Mouse (Mus musculus): ENCODE data around the gene Kcnd3. TPM values are rescaled to one million over a fixed set of nuclear protein-coding genes. Genes with fewer than 3 reads are reported as not detected.

The Kcnd3 gene
- 0.58 and 0.90 TPM in 2 replicates for polyA plus RNA-seq (2016; fragmentation: Nextera tagmentation; extraction: Ambion mirVana)

DNA sequence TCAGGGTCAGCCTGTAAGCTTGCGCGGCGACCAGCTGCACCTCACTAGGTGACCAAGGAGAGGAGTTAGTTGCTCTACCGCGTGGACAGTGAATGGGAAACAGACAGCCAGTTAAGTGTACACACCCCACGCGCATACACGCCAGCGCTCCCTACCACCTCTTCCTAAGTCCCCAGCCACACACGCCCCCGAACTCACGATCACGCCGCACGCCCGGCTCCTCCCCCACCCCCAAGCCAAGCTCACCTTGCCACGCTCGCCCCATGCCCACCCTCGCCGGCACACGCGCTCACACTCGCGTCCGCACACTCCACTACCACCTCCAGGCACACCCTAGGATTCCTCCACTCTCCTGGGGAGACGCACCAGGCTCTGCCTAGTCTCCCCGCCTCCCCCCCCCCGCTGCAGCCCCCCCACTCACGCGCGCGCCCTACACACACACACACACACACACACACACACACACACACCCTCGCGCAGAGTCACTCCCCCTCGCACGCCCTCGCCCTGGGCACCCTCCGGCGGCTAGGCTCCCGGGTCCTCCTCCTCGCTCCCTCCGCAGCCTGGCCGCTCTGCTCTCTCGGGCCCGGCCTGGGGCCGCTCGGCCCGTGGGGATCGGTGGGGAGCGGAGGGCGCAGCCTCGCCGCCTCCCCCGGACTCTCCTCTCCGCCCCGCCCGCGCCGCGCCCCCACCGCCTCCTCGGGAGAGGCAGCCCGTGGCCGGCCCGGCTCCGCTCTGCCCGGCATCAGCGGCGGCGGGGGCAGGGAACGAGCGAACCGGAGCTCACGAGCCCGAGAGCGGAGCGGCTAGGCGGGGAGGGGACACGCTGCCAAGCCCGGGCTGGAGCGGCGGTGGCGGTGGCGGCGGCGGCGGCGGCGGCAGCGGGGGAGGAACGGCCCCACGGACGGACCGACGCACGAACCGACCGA is at the start of gene Kcnd3:
Gene Kcnd3 (plus strand): TSS at position 704 of the 929 bp plus-strand sequence.
- WGBS = 1% methylated on average over 83 of the region's 98 CpGs
- Histone ChIP-seq H3K4me1 (replicated peaks) (peaks cover 34% of the 10 kb centered on the region), H3K36me3 (no peaks in the 10 kb centered on the region), H3K27me3 (ENCODE audit: insufficient read depth, poor library complexity, severe bottlenecking) (peaks cover 82% of the 10 kb centered on the region), H3K4me3 (peak within 1 kb of the TSS; percentile 80), H3K9me3 (no peaks in the 10 kb centered on the region), H3K27ac (peak within 1 kb of the TSS; percentile 89)
- DNase-seq (ENCODE audit: low spot score) = peak; percentile 70

DNA sequence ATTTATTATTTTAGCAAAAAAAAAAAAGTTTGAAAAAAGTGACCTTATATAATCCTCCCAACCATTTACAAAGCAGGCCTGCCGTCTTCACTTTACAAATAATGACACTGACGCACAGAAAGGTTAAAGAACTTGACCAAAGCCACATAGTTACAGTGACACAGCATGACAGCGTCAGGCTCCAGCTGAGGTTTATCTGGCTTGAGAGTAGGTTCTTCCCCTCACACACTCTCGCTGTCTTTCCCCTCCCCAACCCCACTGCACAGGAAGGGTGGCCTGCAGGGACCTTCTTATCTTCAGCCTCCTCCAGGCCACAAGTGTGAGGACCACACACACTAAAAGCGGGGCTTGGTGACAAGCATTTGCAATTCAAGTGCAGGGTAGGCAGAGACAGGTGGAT is 49.5 kb upstream of the Kcnd3 start:
- WGBS = 71% methylated on average over 5 of the region's 5 CpGs
- no peaks in the 10 kb centered on the region for H3K9me3 ChIP-seq
- no peak overlapping the region for H3K4me3 ChIP-seq
- H3K27ac ChIP-seq = no peak overlapping the region
- peaks cover 1% of the 10 kb centered on the region; the same call in 1 of the 2 replicates for H3K4me1 ChIP-seq (replicated peaks)
- H3K36me3 ChIP-seq = no peaks in the 10 kb centered on the region
- no peak for DNase-seq (ENCODE audit: low spot score)
- H3K27me3 ChIP-seq (ENCODE audit: insufficient read depth, poor library complexity, severe bottlenecking) = no peaks in the 10 kb centered on the region

DNA sequence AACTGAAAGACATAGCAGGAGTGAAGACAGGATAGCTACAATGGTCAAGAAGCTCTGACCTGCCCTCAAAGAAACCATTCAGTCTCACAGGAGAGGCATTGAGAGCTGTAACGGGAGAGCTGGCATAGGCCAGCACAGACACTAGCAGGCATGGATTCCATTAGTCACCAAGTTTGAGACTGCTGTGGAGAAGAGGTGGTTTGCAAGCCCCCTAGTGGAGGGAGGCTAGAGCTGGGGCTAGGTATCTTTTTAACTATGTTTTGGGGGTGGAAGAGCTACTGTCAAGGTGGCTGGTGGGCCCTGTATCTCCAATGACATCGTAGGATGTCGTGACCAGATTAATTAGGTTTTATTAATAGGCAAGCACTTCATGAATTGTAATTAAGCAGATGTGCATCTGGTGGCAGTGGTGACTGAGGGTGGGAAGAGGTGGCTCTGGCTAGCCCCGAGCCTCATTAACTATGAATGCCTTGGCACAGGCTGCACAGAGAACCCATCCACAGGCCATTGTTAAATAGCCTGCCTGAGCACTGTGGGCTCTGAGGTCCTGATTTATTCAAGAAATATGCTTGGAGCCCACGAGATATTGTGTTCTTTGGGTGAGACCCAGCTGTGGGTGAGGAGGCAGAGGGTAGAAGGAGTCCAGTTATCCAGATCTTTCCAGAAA is 48.6 kb upstream of the Kcnd3 start:
- 71% methylated on average over 5 of the region's 5 CpGs for WGBS

DNA sequence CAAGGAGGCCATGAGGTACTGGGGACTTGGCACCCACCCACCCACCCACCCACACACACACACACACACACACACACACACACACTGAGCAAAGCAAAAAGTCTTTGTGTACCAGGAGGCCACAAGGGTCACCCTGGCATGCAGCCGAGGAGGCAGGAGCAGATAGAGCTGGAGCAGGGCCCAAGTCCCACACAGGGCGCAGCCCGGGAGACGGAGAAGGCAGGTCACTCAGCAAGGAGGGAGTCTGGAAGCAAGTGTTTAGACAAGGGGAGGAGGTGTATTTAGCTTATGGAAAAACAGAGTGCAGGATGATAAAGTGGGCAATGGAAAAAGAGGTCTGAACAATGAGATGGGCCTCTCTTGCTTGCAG is 48.1 kb upstream of the Kcnd3 start:
- no peak overlapping the region for H3K27ac ChIP-seq
- WGBS = 79% methylated on average over 4 of the region's 4 CpGs
- no peaks in the 10 kb centered on the region for H3K36me3 ChIP-seq
- no peak overlapping the region for H3K4me3 ChIP-seq
- no peaks in the 10 kb centered on the region for H3K27me3 ChIP-seq (ENCODE audit: insufficient read depth, poor library complexity, severe bottlenecking)
- H3K4me1 ChIP-seq (replicated peaks) = peaks cover 8% of the 10 kb centered on the region
- no peaks in the 10 kb centered on the region for H3K9me3 ChIP-seq
- no peak for DNase-seq (ENCODE audit: low spot score)

More for the DNA sequence above, 48.6 kb upstream of the Kcnd3 start:
- H3K27ac ChIP-seq = no peak overlapping the region
- H3K36me3 ChIP-seq = no peaks in the 10 kb centered on the region
- H3K9me3 ChIP-seq = no peaks in the 10 kb centered on the region
- H3K4me1 ChIP-seq (replicated peaks) = peaks cover 8% of the 10 kb centered on the region
- H3K27me3 ChIP-seq (ENCODE audit: insufficient read depth, poor library complexity, severe bottlenecking) = no peaks in the 10 kb centered on the region
- peak; percentile 22 for DNase-seq (ENCODE audit: low spot score)
- no peak overlapping the region for H3K4me3 ChIP-seq

DNA sequence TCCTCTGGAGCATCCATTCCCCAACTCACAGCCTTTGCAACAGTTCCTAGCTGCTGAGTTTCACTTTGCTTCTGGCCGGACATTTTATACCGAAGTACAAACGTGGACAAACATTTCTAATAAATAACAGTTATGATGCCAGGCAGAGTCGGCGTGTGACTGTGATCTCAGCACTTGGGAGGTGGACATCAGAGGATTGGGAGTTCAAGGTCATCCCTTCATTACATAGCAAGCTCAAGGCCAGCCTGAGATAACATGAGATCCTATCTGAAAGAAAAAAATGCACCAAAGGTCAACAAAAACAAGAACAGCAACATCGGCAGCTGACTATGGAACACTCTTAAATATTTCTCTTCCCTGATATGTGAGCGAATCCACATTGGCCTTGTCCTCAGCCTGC is 46.6 kb upstream of the Kcnd3 start:
- no peaks in the 10 kb centered on the region for H3K9me3 ChIP-seq
- H3K36me3 ChIP-seq = no peaks in the 10 kb centered on the region
- no peak overlapping the region for H3K27ac ChIP-seq
- peaks cover 8% of the 10 kb centered on the region for H3K4me1 ChIP-seq (replicated peaks)
- H3K4me3 ChIP-seq = no peak overlapping the region
- DNase-seq (ENCODE audit: low spot score) = no peak
- no peaks in the 10 kb centered on the region for H3K27me3 ChIP-seq (ENCODE audit: insufficient read depth, poor library complexity, severe bottlenecking)
- 90% methylated on average over 7 of the region's 7 CpGs for WGBS

DNA sequence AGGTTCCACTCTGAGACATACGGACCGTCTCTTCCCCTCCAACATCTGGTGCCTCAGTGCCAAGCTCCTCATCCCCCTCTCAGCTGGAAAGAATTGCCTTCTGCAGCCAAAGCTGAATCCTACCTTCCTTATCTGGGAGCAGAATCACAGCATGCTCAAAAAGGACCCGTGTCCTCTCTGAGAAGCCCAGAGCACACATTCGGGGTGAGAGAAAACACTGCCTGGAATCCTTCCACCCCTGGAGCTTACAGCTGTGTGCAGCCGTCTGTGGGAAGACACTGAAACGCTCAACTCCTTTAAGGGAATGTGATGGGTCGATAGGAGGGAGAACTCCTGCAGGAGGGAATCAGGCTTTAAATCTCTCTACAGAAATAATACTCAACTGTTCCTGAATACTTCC is 46.1 kb upstream of the Kcnd3 start:
- peaks cover 8% of the 10 kb centered on the region for H3K4me1 ChIP-seq (replicated peaks)
- 61% methylated on average over 7 of the region's 7 CpGs for WGBS
- no peak overlapping the region for H3K27ac ChIP-seq

DNA sequence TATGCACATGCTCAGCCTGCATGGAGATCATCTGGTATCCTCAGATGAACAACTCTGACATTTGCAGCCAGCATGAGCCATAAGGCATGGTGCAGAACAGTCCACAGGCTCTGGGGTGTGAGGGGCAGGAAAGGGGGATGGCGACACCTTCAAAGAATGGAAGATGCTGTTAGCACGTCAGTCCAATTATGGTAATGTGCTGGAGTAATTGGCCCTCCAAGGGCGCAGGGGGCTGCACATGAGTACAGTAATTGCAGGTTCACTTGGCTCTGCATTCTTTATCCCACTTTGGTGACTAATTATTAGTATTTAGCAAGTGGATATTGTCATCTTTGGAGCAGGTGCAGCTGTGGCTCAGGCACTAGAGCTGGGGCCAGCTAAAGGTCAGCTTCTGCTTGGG is 43.9 kb upstream of the Kcnd3 start:
- WGBS = 65% methylated on average over 3 of the region's 3 CpGs
- DNase-seq (ENCODE audit: low spot score) = peak; percentile 6
- H3K4me1 ChIP-seq (replicated peaks) = peaks cover 8% of the 10 kb centered on the region
- no peaks in the 10 kb centered on the region for H3K27me3 ChIP-seq (ENCODE audit: insufficient read depth, poor library complexity, severe bottlenecking)
- no peak overlapping the region for H3K27ac ChIP-seq
- no peak overlapping the region for H3K4me3 ChIP-seq
- H3K36me3 ChIP-seq = no peaks in the 10 kb centered on the region
- H3K9me3 ChIP-seq = no peaks in the 10 kb centered on the region

More for the DNA sequence above, 46.1 kb upstream of the Kcnd3 start:
- Histone ChIP-seq H3K36me3 (no peaks in the 10 kb centered on the region), H3K27me3 (ENCODE audit: insufficient read depth, poor library complexity, severe bottlenecking) (no peaks in the 10 kb centered on the region), H3K4me3 (no peak overlapping the region), H3K9me3 (no peaks in the 10 kb centered on the region)
- DNase-seq (ENCODE audit: low spot score) = no peak

DNA sequence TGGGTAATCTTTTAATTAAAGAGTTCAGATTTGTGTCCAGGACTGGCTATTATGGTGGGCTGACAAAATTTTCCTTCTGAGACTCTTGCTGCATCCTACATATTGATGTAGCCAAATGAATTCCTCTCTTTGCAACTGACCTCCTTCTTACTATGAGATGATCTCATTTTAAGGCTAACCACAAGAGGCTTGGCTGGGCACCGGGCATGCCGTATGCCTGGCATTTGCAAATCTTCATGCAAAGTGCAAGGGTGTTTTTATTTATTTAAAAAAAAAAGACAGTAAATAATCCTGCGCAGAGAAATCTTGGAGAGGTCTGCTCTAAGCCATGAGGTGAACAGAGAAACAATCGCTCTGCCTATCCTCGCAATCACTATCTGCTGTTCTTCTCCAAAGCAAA is 41.3 kb upstream of the Kcnd3 start:
- Histone ChIP-seq H3K9me3 (no peaks in the 10 kb centered on the region), H3K4me3 (no peak overlapping the region), H3K36me3 (no peaks in the 10 kb centered on the region), H3K27ac (no peak overlapping the region), H3K27me3 (ENCODE audit: insufficient read depth, poor library complexity, severe bottlenecking) (no peaks in the 10 kb centered on the region), H3K4me1 (replicated peaks) (peaks cover 8% of the 10 kb centered on the region)
- 97% methylated on average over 5 of the region's 5 CpGs for WGBS
- DNase-seq (ENCODE audit: low spot score) = no peak

DNA sequence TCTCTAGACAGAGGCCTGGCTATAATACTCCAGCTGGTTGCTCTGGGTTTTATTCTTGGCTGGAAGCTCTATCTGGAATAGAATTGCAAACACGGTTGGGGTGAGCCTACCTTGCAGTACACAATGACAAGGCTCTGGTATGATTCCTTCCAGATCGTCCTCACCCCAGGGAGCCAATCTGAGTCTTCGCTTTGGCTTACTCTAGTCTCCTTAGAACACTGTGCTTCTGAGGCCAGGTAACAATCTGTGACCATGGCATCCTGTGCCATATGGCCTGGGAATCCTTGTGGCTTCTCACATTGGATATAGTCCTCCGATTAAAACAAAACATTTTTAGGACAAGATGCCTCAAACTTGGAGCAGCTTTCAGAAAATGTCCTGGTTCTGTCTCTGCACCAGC is 40.4 kb upstream of the Kcnd3 start:
- H3K27me3 ChIP-seq (ENCODE audit: insufficient read depth, poor library complexity, severe bottlenecking) = no peaks in the 10 kb centered on the region
- H3K36me3 ChIP-seq = no peaks in the 10 kb centered on the region
- WGBS = 81% methylated on average over 4 of the region's 4 CpGs
- peaks cover 8% of the 10 kb centered on the region for H3K4me1 ChIP-seq (replicated peaks)
- no peak for DNase-seq (ENCODE audit: low spot score)
- no peaks in the 10 kb centered on the region for H3K9me3 ChIP-seq
- no peak overlapping the region for H3K4me3 ChIP-seq
- H3K27ac ChIP-seq = no peak overlapping the region

DNA sequence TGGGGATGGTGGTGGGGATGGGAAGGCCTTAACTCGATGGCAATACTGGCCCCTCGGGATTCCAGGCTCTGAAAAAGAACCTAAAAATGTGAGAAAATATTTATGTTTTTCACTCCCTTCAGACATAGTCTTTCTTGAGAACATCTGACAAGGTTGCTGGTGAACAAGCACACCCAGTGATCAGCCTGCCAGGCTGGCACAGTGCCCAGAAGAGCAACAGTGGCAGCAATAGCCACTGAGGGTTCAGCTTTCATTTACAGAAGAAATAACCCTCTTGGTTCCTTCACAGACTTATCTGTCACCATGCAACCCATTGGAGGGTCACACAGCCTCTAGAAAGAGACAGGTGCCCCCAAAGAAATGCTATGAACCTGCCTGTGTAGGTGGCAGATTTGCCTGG is 39.9 kb upstream of the Kcnd3 start:
- H3K4me3 ChIP-seq = no peak overlapping the region
- DNase-seq (ENCODE audit: low spot score) = no peak
- H3K9me3 ChIP-seq = no peaks in the 10 kb centered on the region
- no peaks in the 10 kb centered on the region for H3K27me3 ChIP-seq (ENCODE audit: insufficient read depth, poor library complexity, severe bottlenecking)
- H3K4me1 ChIP-seq (replicated peaks) = peaks cover 8% of the 10 kb centered on the region
- WGBS = 87% methylated on average over 2 of the region's 2 CpGs
- H3K36me3 ChIP-seq = no peaks in the 10 kb centered on the region
- no peak overlapping the region for H3K27ac ChIP-seq

DNA sequence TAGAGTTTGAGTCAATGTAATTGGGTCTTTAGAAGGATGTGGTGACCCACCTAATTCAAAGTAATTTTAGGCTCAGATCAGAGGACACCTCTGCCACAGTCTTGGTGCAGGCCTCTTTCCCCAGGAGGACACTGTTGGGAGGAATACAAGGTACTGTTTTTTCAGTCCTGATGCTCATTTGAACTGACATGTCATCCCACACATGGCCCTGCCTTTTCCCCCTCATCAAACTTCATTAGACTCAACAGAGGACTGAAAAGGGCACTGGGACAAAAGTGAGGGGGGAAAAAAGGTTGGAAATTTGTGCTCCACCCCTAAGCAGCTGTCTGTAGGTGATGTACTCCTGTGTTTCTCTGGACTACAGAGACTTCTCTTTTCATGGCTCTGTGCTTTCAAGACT is 39.4 kb upstream of the Kcnd3 start:
- Histone ChIP-seq H3K27ac (no peak overlapping the region), H3K9me3 (no peaks in the 10 kb centered on the region), H3K4me3 (no peak overlapping the region), H3K36me3 (no peaks in the 10 kb centered on the region), H3K4me1 (replicated peaks) (peaks cover 7% of the 10 kb centered on the region), H3K27me3 (ENCODE audit: insufficient read depth, poor library complexity, severe bottlenecking) (no peaks in the 10 kb centered on the region)
- no peak for DNase-seq (ENCODE audit: low spot score)

DNA sequence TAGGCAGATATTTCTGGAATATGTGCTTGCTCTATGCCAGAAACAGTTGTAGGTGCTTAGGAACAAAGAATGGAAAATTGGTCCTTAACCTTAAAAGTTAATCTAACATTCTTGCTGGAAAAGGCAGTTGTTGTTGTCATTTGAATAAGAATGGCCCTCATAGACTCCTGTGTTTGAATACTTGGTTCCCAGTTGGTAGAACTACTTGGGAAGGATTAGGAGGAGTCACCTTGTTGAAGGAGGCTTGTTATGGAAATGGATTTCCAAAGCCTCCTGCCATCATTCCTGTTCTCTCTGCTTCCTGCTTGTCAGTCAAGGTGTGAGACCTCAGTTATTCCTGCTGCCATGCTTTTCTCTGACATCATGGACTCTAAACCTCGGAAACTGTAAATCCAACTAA is 33.7 kb upstream of the Kcnd3 start:
- DNase-seq (ENCODE audit: low spot score) = no peak
- H3K9me3 ChIP-seq = 0 out of 2 replicates have a peak, but pooled peaks cover 3% of the 10 kb centered on the region
- 83% methylated on average over 1 of the region's 1 CpGs for WGBS
- no peaks in the 10 kb centered on the region for H3K27me3 ChIP-seq (ENCODE audit: insufficient read depth, poor library complexity, severe bottlenecking)
- H3K4me1 ChIP-seq (replicated peaks) = no peaks in the 10 kb centered on the region
- no peak overlapping the region for H3K4me3 ChIP-seq
- no peaks in the 10 kb centered on the region for H3K36me3 ChIP-seq
- H3K27ac ChIP-seq = no peak overlapping the region

DNA sequence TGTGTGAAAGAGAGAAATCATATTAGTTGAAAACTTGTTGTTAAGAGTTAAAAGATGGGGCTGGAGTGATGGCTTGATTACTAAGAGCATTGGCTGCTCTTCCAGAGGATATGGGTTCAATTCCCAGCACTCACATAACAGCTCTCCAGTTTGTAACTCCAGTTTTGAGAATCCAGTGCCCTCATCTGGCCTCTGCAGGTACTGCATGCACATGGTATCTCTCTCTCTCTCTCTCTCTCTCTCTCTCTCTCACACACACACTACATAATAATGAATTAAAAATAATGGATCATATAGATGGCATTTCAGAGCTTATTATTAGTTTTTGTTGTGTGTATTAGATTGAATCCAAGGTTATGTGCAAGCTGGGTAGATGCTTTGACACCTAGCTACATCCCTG is 29.7 kb upstream of the Kcnd3 start:
- Histone ChIP-seq H3K4me1 (replicated peaks) (no peaks in the 10 kb centered on the region), H3K4me3 (no peak overlapping the region), H3K27ac (no peak overlapping the region), H3K9me3 (0 out of 2 replicates have a peak, but pooled peaks cover 3% of the 10 kb centered on the region), H3K36me3 (no peaks in the 10 kb centered on the region), H3K27me3 (ENCODE audit: insufficient read depth, poor library complexity, severe bottlenecking) (no peaks in the 10 kb centered on the region)
- DNase-seq (ENCODE audit: low spot score) = no peak
